Mouse (Mus musculus) limb, embryonic 10.5 days (tissue): ENCODE measurements around the gene Acin1. TPM values are rescaled to one million over a fixed set of nuclear protein-coding genes. Genes with fewer than 3 reads are reported as not detected.
A peak's percentile ranks its signal among the peaks of the same experiment; 100 is the strongest.

Experiments used
- DNase-seq: peaks from one replicate; pipeline ENCODE4 v3.0.0-alpha.2; 2017; ENCODE audit warnings: low spot score
- H3K27ac ChIP-seq: fragments of 300-500 bp; sonication (generic); 2 replicates; pipeline ENCODE4 v1.5.1; 2016; ENCODE audit warnings: mild to moderate bottlenecking
- H3K27me3 ChIP-seq: fragments of 300-500 bp; sonication (generic); 2 replicates; pipeline ENCODE4 v1.6.1; 2016; ENCODE audit warnings: low read depth, mild to moderate bottlenecking; ENCODE audit not compliant: poor library complexity, severe bottlenecking
- H3K36me3 ChIP-seq: fragments of 300-500 bp; sonication (generic); 2 replicates; pipeline ENCODE4 v1.6.1; 2016; ENCODE audit warnings: mild to moderate bottlenecking, moderate library complexity
- H3K4me1 ChIP-seq: fragments of 300-500 bp; sonication (generic); 2 replicates; pipeline ENCODE4 v1.6.1; 2016
- H3K4me3 ChIP-seq: fragments of 300-500 bp; sonication (generic); 2 replicates; pipeline ENCODE4 v1.5.1; 2016; ENCODE audit warnings: mild to moderate bottlenecking, moderate library complexity
- H3K9me3 ChIP-seq: fragments of 300-500 bp; sonication (generic); replicated peaks from 2 replicates; pipeline ENCODE4 v1.6.1; 2016; ENCODE audit warnings: mild to moderate bottlenecking
- WGBS: fragments of 180-500 bp; shearing (Covaris S2); methylation state at CpG from one replicate; pipeline ENCODE4 v1.1.7; 2016; 5-methylcytosine and 5-hydroxymethylcytosine counted together
- polyA plus RNA-seq: library from polyadenylated mRNA; unstranded; fragments of >200 nt; fragmentation: Nextera tagmentation; extraction: Ambion mirVana; gene quantifications from 2 replicates; pipeline ENCODE4 v1.2.1, GENCODE M21; 2016

Acin1 gene
- polyA plus RNA-seq, 1 experiment from 2014 or later, result 144 TPM

GRCm38 (mm10) chr14:54650621-54651454 lies 35.9 kb downstream of the Acin1 start:
- H3K4me3 ChIP-seq, result no peak overlapping the region

DNA sequence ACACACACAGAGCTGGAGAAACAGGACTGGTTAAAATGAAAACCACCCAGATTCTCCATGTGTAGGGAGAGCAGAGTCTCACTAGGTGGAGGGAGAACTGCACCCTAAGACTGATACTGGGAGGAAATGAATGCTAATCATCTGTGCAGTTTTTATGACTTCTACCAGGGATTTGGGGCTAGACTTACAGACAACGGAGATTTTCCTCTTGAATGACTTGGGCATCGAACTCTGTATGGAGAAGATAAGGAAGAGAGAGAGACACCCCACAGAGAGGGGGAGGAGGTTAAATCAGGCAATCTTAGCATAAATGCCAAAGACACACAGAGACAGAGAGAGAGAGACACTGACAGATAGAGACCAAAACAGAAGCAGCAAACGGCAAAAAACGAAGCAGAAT lies 38.8 kb downstream of the Acin1 start:
- H3K27me3 ChIP-seq, result no peaks in the 10 kb centered on the region
- H3K4me1 ChIP-seq, result peaks cover 30% of the 10 kb centered on the region
- H3K4me3 ChIP-seq, result no peak overlapping the region
- H3K27ac ChIP-seq, result no peak overlapping the region
- DNase-seq, result no peak
- WGBS, result 84% methylated on average over 4 of the region's 4 CpGs
- peaks cover 93% of the 10 kb centered on the region for H3K36me3 ChIP-seq
- no peaks in the 10 kb centered on the region for H3K9me3 ChIP-seq

More at GRCm38 (mm10) chr14:54650621-54651454, 35.9 kb downstream of the Acin1 start:
- Histone ChIP-seq H3K9me3 (no peaks in the 10 kb centered on the region), H3K27me3 (no peaks in the 10 kb centered on the region), H3K36me3 (peaks cover 87% of the 10 kb centered on the region), H3K4me1 (peaks cover 41% of the 10 kb centered on the region), H3K27ac (no peak overlapping the region)
- WGBS, result 69% methylated on average over 23 of the region's 23 CpGs
- DNase-seq, result peak; percentile 86

DNA sequence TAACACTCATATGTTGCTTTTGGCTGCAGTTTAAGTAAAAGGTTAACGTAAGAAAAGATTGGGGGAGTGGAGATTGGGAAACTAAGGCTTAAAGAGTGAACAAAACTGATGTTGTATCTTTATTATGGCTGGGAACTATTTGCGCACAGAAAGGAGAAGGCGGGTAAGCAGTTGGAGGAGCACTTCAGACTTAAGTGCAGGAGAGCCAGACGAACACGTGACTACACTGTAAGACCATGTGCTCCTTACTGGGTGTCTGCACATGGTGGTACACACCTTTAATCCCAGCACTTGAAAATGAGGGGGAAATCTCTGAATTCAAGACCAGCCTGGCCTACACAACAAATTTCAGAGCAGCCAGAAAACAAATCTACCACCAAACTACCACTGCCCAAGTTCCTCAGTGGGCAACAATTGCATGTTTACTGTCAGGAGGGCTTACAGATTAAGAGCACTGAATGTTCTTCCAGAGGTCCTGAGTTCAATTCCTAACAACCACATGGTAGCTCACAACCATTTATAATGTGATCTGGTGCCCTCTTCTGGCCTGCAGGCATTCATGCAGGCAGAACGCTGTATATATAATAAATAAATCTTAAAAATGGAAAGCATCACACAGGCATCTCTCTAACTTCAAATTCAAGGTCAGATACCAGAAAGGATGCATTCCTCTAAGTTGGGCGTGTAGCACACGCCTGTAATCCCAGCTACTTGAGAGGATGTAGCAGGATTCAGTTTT lies 39.7 kb downstream of the Acin1 start:
- H3K27me3 ChIP-seq, result no peaks in the 10 kb centered on the region
- H3K4me3 ChIP-seq, result no peak overlapping the region
- DNase-seq, result no peak
- no peak overlapping the region for H3K27ac ChIP-seq
- no peaks in the 10 kb centered on the region for H3K9me3 ChIP-seq
- WGBS, result 94% methylated on average over 8 of the region's 8 CpGs
- peaks cover 99% of the 10 kb centered on the region for H3K36me3 ChIP-seq
- H3K4me1 ChIP-seq, result peaks cover 23% of the 10 kb centered on the region

GRCm38 (mm10) chr14:54646455-54646854 lies 40.3 kb downstream of the Acin1 start:
- peaks cover 21% of the 10 kb centered on the region for H3K4me1 ChIP-seq
- H3K9me3 ChIP-seq, result no peaks in the 10 kb centered on the region
- DNase-seq, result no peak
- H3K36me3 ChIP-seq, result peaks cover 93% of the 10 kb centered on the region
- H3K27me3 ChIP-seq, result no peaks in the 10 kb centered on the region
- no peak overlapping the region for H3K4me3 ChIP-seq
- WGBS, result 96% methylated on average over 17 of the region's 17 CpGs
- no peak overlapping the region for H3K27ac ChIP-seq

DNA sequence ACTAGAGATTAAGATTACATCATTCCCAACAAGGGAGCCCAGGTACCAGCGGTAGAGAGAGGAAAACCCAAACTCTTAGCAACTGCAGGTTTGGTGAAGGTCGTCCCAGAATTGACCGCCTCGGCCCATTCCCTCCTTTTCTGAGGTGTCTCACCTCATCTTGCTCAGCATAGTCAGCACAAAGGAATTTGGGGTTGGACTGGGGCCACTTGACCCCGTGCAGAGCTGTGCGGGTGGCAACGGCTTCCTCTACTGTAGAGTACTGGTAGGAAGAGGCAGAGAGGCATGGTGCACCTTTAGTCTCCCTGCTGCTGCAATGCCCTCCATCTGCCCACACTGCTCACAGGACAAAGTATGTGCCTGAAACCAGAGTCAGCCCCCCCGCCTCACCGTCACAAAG lies 42.4 kb downstream of the Acin1 start:
- peaks cover 73% of the 10 kb centered on the region for H3K36me3 ChIP-seq
- 96% methylated on average over 9 of the region's 9 CpGs for WGBS
- peaks cover 24% of the 10 kb centered on the region for H3K4me1 ChIP-seq
- no peaks in the 10 kb centered on the region for H3K9me3 ChIP-seq
- H3K27ac ChIP-seq, result no peak overlapping the region
- DNase-seq, result no peak
- no peak overlapping the region for H3K4me3 ChIP-seq
- no peaks in the 10 kb centered on the region for H3K27me3 ChIP-seq

DNA sequence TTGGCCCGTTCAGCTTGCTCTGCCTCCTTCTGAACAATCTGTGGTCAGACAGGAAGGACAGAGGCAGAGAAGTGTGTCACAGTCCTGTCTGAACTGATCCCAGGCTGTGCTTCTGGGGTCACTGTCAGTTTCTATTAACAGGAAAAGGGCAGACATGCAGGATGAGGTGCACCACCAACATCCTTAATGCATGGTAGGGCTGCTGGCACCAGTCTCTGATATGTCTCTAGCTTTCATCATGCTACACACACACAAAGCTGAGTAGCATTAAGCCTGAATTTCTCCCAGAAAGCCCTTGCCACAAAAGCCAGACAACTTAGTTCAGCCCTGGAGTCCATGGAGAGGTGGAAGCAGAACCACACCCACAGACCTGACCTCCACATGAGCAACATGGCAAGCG lies 43.7 kb downstream of the Acin1 start:
- 94% methylated on average over 2 of the region's 2 CpGs for WGBS
- DNase-seq, result no peak
- Histone ChIP-seq H3K4me1 (peaks cover 32% of the 10 kb centered on the region), H3K36me3 (peaks cover 74% of the 10 kb centered on the region), H3K9me3 (no peaks in the 10 kb centered on the region), H3K27ac (no peak overlapping the region), H3K27me3 (no peaks in the 10 kb centered on the region), H3K4me3 (no peak overlapping the region)

- 76% methylated on average over 25 of the region's 25 CpGs for WGBS
- Histone ChIP-seq H3K4me3 (no peak overlapping the region), H3K27ac (no peak overlapping the region), H3K36me3 (peaks cover 74% of the 10 kb centered on the region), H3K9me3 (no peaks in the 10 kb centered on the region), H3K27me3 (no peaks in the 10 kb centered on the region), H3K4me1 (peaks cover 32% of the 10 kb centered on the region)
- DNase-seq, result no peak
These were observed 44.3 kb downstream of the Acin1 start for GRCm38 (mm10) chr14:54642224-54642944.

GRCm38 (mm10) chr14:54641305-54641969 lies 45.3 kb downstream of the Acin1 start, which contains the start of gene Cdh24:
Cdh24 (minus strand) TSS chr14:54641364.
- peaks cover 74% of the 10 kb centered on the region for H3K36me3 ChIP-seq
- no peaks in the 10 kb centered on the region for H3K27me3 ChIP-seq
- H3K9me3 ChIP-seq, result no peaks in the 10 kb centered on the region
- under 1% methylated on average over 49 of the region's 52 CpGs for WGBS
- peak within 1 kb of the TSS; percentile 87 for H3K4me3 ChIP-seq
- H3K27ac ChIP-seq, result peak within 1 kb of the TSS; percentile 95
- peaks cover 32% of the 10 kb centered on the region for H3K4me1 ChIP-seq
- peak; percentile 93 for DNase-seq

DNA sequence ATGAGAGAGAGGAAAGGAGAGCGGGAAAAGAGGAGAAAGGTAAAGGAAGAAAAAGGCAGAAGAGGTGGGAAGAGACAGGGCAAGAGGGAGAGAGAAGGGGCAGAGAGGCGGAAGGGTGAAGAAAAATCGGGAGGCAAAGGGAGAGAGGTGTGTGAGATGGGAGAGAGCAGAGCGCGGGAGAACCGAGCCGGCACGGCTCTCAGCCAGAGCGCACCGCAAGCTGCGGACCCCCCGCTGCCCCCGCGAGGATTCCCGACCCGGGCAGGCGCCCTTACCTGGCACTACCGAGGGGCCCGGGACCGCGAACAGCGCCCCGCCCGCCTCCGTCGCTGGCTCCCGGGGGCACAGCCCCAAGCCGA lies 45.8 kb downstream of the Acin1 start, which contains the start of gene Gm17606:
Gene Gm17606, plus strand, starts transcription at position 7 of the 359 bp plus-strand sequence.
- no peaks in the 10 kb centered on the region for H3K27me3 ChIP-seq
- DNase-seq, result no peak
- peaks cover 74% of the 10 kb centered on the region for H3K36me3 ChIP-seq
- no peaks in the 10 kb centered on the region for H3K9me3 ChIP-seq
- H3K4me1 ChIP-seq, result peaks cover 32% of the 10 kb centered on the region
- WGBS, result 1% methylated on average over 28 of the region's 28 CpGs
- peak within 1 kb of the TSS; percentile 87 for H3K4me3 ChIP-seq
- peak within 1 kb of the TSS; percentile 95 for H3K27ac ChIP-seq

DNA sequence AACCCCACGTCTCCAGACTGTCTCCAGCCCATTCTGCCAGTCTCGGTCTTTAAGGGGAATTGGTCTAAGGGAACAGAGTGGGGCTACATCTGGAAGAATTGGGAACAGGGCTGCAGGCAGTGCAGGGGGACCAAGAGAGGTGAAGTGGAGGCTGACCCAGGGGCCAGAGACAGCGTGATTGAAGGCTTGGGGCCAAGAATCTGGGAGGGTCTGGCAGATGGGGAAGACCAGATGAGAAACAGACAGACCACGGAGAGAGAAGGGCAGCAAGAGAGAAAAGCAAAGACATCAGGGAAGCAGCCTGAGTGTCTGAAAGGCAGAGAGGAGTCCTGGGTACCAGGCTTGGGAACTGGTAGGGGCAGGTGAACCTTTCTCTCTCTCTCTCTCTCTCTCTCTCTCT lies 46.6 kb downstream of the Acin1 start:
- no peaks in the 10 kb centered on the region for H3K27me3 ChIP-seq
- peak overlapping the region; percentile 95 for H3K27ac ChIP-seq
- peak; percentile 43 for DNase-seq
- H3K36me3 ChIP-seq, result peaks cover 74% of the 10 kb centered on the region
- H3K4me1 ChIP-seq, result peaks cover 32% of the 10 kb centered on the region
- peak overlapping the region; percentile 87 for H3K4me3 ChIP-seq
- 9% methylated on average over 4 of the region's 4 CpGs for WGBS
- no peaks in the 10 kb centered on the region for H3K9me3 ChIP-seq

DNA sequence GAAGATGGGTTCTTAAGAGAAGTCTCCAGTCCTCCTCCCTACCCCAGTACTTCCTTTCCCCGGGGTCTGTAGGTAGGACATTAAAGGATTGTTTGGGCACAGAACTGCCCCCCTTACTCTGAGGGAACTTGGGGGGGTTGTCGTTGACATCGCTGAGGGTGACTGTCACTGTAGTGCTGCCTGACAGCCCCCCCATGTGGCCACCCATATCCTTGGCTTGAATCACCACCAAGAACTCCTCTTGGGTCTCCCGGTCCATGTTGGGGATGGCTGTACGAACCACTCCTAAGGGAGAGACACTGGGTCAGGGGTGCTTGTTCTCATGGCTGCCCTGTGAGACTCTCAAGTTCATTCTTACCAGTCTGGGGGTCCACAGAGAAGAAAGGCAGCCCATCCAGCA lies 48.5 kb downstream of the Acin1 start:
- 88% methylated on average over 5 of the region's 5 CpGs for WGBS
- DNase-seq, result no peak
- Histone ChIP-seq H3K4me3 (no peak overlapping the region), H3K27ac (no peak overlapping the region), H3K4me1 (peaks cover 32% of the 10 kb centered on the region), H3K36me3 (peaks cover 74% of the 10 kb centered on the region), H3K27me3 (no peaks in the 10 kb centered on the region), H3K9me3 (no peaks in the 10 kb centered on the region)

- H3K4me3 ChIP-seq, result no peak overlapping the region
- 51% methylated on average over 8 of the region's 8 CpGs for whole genome bisulfite sequencing
- no peaks in the 10 kb centered on the region for H3K9me3 ChIP-seq
- H3K36me3 ChIP-seq, result peaks cover 75% of the 10 kb centered on the region
- H3K4me1 ChIP-seq, result peaks cover 32% of the 10 kb centered on the region
- peak; percentile 78 for DNase-seq
- H3K27me3 ChIP-seq, result no peaks in the 10 kb centered on the region
- H3K27ac ChIP-seq, result no peak overlapping the region
These were observed 49.8 kb downstream of the Acin1 start for GRCm38 (mm10) chr14:54636954-54637353.
